Mouse (Mus musculus) erythroblast, embryonic 14.5 days (primary cell): ENCODE data around the gene Map4k3. TPM values are rescaled to one million over a fixed set of nuclear protein-coding genes. Genes with fewer than 3 reads are reported as not detected.
"Not testable (repeated sequence)": the region's sequence is repeated elsewhere in the genome, so short reads cannot be mapped to it uniquely, and the experiment has no call there.

Experiments used
- H3K27me3 ChIP-seq: 2 replicates; pipeline ENCODE4 v1.6.1; 2012; ENCODE audit warnings: inconsistent platforms; ENCODE audit not compliant: control insufficient read depth
- H3K36me3 ChIP-seq: 2 replicates; pipeline ENCODE4 v1.6.1; 2012; ENCODE audit warnings: mild to moderate bottlenecking, inconsistent platforms; ENCODE audit not compliant: control insufficient read depth
- H3K4me1 ChIP-seq: 2 replicates; pipeline ENCODE4 v1.6.1; 2012; ENCODE audit warnings: inconsistent platforms; ENCODE audit not compliant: control insufficient read depth
- H3K4me3 ChIP-seq: replicated peaks from 2 replicates; pipeline ENCODE3; 2012; ENCODE audit warnings: moderate library complexity, mild to moderate bottlenecking, inconsistent platforms
- H3K9me3 ChIP-seq: 2 replicates; pipeline ENCODE4 v1.6.1; 2012; ENCODE audit warnings: low read length, inconsistent platforms, mixed read lengths; ENCODE audit not compliant: control insufficient read depth
- GATA1 ChIP-seq: IDR thresholded peaks from 2 replicates; pipeline ENCODE4 v1.6.1; 2012; ENCODE audit warnings: low read length, inconsistent platforms, mixed read lengths
- TAL1 ChIP-seq: IDR thresholded peaks from 3 replicates; pipeline ENCODE4 v1.6.1; 2012; ENCODE audit warnings: low read length, inconsistent platforms, mixed read lengths
- polyA plus RNA-seq: library from polyadenylated mRNA; stranded (reverse); fragments of >175 nt; gene quantifications from 2 replicates; pipeline ENCODE4 v1.2.3, GENCODE M21; 2012

The Map4k3 gene
- polyA plus RNA-seq, 1 experiment, result not detected

DNA sequence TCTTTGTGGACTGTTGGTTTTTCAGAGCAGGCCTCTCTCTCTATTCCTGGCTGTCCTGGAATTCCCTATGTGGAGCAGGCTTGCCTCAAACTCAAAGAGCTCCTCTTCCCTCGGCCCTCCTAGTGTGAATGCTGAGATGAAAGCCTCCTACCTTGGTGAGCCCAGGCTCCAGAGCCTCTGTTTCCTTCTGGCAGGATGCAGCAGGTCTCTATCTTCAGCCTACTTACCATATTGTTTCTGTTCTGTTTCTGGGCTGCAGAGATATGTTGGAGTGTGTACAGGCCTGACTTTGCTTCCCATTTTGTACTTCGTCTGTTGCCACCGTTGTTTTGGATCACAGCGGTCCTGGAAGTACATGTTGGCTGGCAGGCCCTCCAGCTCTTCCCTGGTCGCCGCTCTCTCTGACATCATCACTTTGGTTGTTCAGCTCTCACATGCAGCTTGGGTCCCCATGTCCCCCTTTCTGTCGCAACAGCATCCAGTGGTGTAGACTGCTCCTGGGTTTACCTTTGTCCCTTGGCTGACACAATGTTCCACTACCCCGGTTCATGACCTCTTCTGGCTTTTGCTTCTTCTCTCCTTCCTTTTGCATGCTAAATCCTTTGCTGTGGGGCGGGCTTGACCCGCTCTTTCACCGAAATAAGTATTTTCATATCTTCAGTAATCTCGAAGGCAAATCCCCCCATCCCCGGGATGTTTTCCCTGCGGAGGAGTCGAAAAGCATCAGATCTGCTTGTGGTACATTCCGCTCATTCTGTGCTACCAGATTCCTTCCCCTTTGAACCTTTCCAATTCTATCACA, 32.3 kb upstream of the Map4k3 start:
- Histone ChIP-seq H3K27me3 (no peaks in the 10 kb centered on the region), H3K4me1 (no peaks in the 10 kb centered on the region), H3K9me3 (no peaks in the 10 kb centered on the region), H3K4me3 (no peak overlapping the region), H3K36me3 (no peaks in the 10 kb centered on the region)
- TF ChIP-seq GATA1, result no peak
- no peak for TF ChIP-seq TAL1

DNA sequence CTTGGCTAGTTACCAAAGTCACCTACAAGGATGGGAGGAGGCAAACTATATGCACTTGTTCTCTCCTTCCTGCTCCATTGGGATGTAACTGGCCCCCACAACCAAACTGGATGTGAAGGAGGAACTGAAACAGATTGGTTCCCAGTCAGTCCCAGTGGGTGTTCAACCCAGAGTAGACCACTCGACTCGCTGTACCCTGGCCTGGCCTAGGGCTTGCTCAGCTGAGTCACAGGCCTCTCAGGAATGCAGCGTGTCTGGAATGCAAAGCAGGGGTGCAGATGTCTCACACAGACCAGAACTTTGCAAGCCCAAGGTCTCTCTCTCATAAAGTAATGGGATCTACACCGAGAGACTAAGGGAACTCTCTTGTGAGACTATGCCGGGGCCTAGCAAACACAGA, 27.8 kb upstream of the Map4k3 start:
- no peak for TF ChIP-seq GATA1
- no peak for TF ChIP-seq TAL1
- no peaks in the 10 kb centered on the region for H3K4me1 ChIP-seq
- H3K27me3 ChIP-seq, result no peaks in the 10 kb centered on the region
- H3K4me3 ChIP-seq, result no peak overlapping the region
- no peaks in the 10 kb centered on the region for H3K36me3 ChIP-seq
- H3K9me3 ChIP-seq, result no peaks in the 10 kb centered on the region

DNA sequence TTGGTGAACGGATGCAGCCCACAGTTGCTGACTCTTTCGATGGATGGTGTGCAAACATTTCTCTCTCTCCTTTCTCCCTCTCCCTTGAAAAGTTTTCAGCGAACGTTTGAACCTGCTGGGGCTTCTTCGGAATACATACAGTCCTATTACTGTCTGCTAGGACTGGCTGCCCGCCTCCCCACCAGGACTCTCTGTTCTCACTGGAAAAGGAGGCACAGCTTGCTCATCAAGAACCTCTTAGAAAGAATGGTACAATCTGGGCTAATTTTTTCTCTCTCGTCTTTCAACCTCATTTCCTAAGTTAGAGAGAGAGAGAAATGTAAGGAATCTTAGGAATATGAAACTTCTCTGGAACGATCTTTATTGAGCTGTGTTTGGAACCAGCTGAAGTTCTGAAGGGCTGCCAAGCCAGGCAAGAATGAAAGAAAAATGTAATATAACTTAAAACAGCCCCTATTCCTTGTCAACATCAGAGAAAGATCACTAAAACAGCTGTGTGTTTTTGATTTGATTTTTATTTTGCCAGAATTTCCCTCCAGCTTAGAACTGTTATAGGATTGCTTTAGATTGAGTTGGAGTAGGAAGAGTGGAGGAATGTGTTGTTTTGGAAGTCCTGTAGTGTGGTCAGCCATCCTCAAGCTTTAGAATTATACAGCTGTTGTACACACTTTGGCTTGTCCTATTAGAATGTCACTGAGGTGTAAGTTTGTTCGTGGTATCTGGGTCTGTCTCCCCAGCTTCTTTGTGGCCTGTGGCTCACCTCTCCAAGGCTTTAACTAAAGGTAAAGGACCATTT, 27.0 kb upstream of the Map4k3 start:
- TF ChIP-seq TAL1 (no peak), GATA1 (no peak)
- no peaks in the 10 kb centered on the region for H3K27me3 ChIP-seq
- H3K4me1 ChIP-seq, result no peaks in the 10 kb centered on the region
- H3K36me3 ChIP-seq, result no peaks in the 10 kb centered on the region
- no peak overlapping the region for H3K4me3 ChIP-seq
- no peaks in the 10 kb centered on the region for H3K9me3 ChIP-seq

DNA sequence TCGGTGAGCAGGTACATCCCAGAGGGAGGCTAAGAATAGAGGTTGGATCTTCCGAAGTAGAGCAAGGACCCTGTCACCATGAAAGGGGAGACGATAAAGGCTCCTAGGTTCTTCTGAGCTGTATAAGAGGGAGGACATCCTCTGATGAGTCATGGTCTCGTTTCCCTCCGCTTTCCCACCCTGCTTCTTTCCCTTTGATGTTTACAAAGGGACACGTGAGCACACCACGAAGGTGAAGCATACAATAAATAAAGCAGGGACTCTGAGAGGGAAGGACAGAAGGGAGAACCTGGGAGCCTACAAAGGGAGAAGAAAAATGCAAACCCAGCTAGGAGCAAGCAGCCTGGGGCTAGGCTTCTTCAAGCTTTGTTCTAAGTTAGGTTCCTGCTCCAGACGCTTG, 26.3 kb upstream of the Map4k3 start:
- no peaks in the 10 kb centered on the region for H3K36me3 ChIP-seq
- TF ChIP-seq GATA1 (no peak), TAL1 (no peak)

DNA sequence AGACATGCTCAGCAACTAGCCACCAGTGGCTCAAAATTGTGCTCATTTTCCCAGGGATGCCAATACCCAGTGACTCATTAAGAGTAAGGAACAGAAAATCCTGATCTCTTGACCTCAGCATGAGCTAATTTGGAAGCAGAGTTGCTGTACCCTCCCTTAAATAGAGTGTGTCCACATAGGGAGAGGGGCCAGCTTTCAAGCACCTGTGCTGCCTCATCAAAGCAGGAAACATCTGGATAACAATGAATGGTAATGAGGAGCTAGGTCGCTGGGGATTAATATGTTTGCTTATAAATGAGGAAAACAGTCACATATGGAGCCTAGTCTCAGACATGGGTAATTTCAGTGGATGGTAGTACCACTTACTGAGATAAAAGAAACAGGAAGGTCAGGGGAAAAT, 24.2 kb upstream of the Map4k3 start:
- no peaks in the 10 kb centered on the region for H3K4me1 ChIP-seq
- no peaks in the 10 kb centered on the region for H3K36me3 ChIP-seq
- H3K9me3 ChIP-seq, result no peaks in the 10 kb centered on the region
- no peaks in the 10 kb centered on the region for H3K27me3 ChIP-seq
- TF ChIP-seq TAL1 (no peak), GATA1 (no peak)
- no peak overlapping the region for H3K4me3 ChIP-seq

More for the DNA sequence above, 26.3 kb upstream of the Map4k3 start:
- Histone ChIP-seq H3K9me3 (no peaks in the 10 kb centered on the region), H3K4me3 (no peak overlapping the region), H3K27me3 (no peaks in the 10 kb centered on the region), H3K4me1 (no peaks in the 10 kb centered on the region)

DNA sequence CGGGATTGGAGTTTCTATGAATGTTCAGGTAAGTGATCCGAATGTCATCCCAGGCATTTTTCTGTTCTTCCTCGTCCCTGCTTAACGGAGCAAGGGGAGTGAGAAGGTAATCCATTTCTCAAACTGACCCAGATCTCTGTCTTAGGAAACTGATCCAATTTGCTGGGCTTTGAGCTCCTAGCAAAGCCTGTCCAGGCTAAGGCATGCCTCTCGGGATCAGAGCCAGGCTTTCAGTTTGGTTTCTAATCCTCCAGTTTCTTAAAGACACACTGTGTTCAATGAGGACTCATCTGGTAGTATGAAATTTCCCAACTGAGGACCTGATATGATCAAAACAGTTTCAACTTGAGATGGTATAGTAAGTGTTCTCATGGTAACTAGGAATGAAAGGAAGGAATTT, 11.1 kb upstream of the Map4k3 start:
- no peaks in the 10 kb centered on the region for H3K36me3 ChIP-seq
- no peak for TF ChIP-seq TAL1
- TF ChIP-seq GATA1, result no peak
- no peak overlapping the region for H3K4me3 ChIP-seq
- H3K4me1 ChIP-seq, result no peaks in the 10 kb centered on the region
- no peaks in the 10 kb centered on the region for H3K27me3 ChIP-seq
- H3K9me3 ChIP-seq, result no peaks in the 10 kb centered on the region

DNA sequence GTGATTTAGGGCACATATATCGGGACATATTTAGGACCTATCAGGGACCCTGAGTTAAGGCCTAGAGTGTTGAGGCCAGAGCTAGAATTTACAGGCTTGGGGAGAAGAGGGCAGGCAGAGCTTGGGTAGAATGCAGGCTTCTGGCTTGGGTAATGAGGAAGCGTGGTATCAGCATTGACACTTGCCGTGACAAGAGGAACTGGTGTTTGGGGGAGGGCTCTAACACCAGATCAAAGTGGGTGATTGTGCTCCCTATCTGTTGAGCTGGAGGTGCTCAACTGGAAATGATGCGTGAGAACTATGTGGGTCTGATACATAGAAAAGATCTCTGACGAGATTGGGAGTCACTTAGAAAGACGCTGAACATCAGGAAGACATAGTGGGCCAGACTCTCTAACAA, 6.4 kb upstream of the Map4k3 start:
- no peaks in the 10 kb centered on the region for H3K4me1 ChIP-seq
- TF ChIP-seq GATA1 (no peak), TAL1 (no peak)
- H3K36me3 ChIP-seq, result no peaks in the 10 kb centered on the region
- no peaks in the 10 kb centered on the region for H3K9me3 ChIP-seq
- no peaks in the 10 kb centered on the region for H3K27me3 ChIP-seq
- H3K4me3 ChIP-seq, result no peak overlapping the region

DNA sequence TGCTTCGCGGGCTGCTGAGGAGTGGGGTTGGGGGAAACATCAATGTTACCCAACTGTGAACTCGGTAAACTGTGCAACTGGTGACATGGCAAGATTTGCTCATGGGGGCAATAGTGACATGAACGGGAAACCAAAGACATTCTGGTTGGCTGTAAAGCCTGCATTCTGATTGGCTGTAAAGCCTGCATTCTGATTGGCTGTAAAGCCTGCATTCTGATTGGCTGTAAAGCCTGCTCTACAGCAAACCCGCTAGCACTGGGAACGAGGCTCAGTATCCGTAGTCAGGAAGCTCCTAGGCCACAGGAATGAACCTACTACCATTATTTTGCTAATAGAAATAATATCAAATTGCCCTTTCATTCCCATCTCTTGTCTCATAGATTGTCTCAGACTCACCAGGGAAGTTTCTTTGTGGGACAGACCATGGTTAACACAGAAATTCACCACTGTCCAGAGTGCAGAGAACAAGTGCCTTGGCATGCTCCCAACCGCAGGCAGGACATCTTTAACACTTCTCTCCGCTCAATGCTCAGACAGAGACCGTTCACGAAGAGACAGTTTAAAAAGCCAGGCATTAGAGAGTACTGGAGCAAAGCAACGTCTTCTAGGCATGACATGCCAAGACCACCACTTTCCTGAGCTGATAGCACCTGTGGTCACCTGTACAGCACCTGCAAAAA, 5.0 kb upstream of the Map4k3 start:
- Histone ChIP-seq H3K9me3 (no peaks in the 10 kb centered on the region), H3K27me3 (peaks cover 11% of the 10 kb centered on the region), H3K4me3 (no peak overlapping the region), H3K4me1 (peaks cover 5% of the 10 kb centered on the region), H3K36me3 (no peaks in the 10 kb centered on the region)
- TF ChIP-seq TAL1, result no peak
- no peak for TF ChIP-seq GATA1

DNA sequence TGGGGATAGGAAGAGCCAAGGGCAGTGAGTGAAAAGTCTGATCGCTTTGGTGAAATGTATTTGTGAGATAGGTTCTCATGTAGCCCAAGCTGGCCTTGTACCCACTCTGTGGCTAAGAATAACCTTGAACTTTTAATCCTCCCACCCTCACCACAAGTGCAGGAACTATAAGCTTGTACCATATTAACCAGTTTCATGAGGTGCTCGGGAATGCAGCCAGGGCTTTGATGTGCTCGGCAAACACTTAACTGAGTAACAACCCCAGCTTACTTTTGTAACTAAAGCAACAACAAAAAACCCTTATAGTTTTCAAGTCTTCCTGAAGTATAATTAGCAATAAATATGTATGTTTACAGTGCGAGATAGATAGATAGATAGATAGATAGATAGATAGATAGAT, 4.0 kb upstream of the Map4k3 start:
- H3K4me3 ChIP-seq, result no peak overlapping the region
- no peaks in the 10 kb centered on the region for H3K36me3 ChIP-seq
- H3K9me3 ChIP-seq, result no peaks in the 10 kb centered on the region
- TF ChIP-seq GATA1 (no peak), TAL1 (no peak)
- peaks cover 11% of the 10 kb centered on the region for H3K4me1 ChIP-seq
- peaks cover 21% of the 10 kb centered on the region for H3K27me3 ChIP-seq

DNA sequence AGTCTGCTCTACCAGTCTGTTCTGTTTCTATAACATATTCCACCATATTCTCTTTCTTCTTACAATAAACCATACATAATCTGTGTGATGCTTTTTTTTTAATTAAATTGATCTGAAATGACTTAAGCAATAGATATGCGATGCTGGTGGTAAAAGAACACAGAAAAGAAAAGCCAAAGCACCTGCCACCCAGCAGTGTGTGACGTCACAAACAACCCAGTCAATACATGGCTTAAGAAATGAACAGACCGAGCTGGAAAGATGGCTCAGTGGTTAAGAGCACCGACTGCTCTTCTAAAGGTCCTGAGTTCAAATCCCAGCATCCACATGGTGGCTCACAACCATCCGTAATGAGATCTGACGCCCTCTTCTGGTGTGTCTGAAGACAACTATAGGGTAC, 2.0 kb upstream of the Map4k3 start:
- not testable (repeated sequence) for H3K36me3 ChIP-seq, H3K4me3 ChIP-seq, H3K9me3 ChIP-seq
- Histone ChIP-seq H3K4me1 (peaks cover 12% of the 10 kb centered on the region), H3K27me3 (peaks cover 30% of the 10 kb centered on the region)
